Mouse (Mus musculus) kidney, adult 8-10 months (tissue): ENCODE measurements around the gene Ndufa5.

Experiments used
- DNase-seq, 2 experiments: peaks; one replicate each; pipeline ENCODE4 v3.0.0; 2022

Ndufa5 gene

GRCm38 (mm10) chr6:24516197-24516596 is 11.6 kb downstream of the Ndufa5 start:
- DNase-seq = no peak

GRCm38 (mm10) chr6:24514552-24515284 is 13.1 kb downstream of the Ndufa5 start, which contains the start of gene Iqub:
Gene Iqub (minus strand): TSS chr6:24515067.
- peak; percentile 22 to 33 for DNase-seq

GRCm38 (mm10) chr6:24504141-24504540 is 23.7 kb downstream of the Ndufa5 start:
- DNase-seq = no peak

GRCm38 (mm10) chr6:24490341-24490740 is 37.5 kb downstream of the Ndufa5 start:
- DNase-seq = no peak

GRCm38 (mm10) chr6:24486530-24486929 is 41.3 kb downstream of the Ndufa5 start:
- DNase-seq = no peak

- no peak for DNase-seq
Measured at GRCm38 (mm10) chr6:24470571-24471132, 57.2 kb downstream of the Ndufa5 start.

GRCm38 (mm10) chr6:24470135-24470534 is 57.7 kb downstream of the Ndufa5 start:
- DNase-seq = no peak
